Mouse (Mus musculus) bone marrow macrophage, adult 2 months (primary cell): Measurements from ENCODE around the gene Rrbp1. TPM values are rescaled to one million over a fixed set of nuclear protein-coding genes. Genes with fewer than 3 reads are reported as not detected.
A peak's percentile ranks its signal among the peaks of the same experiment; 100 is the strongest.

Source experiments
- H3K27ac ChIP-seq: 2 replicates; pipeline ENCODE4 v1.5.1; 2012; ENCODE audit warnings: low read depth, low read length; ENCODE audit not compliant: insufficient read depth
- H3K4me1 ChIP-seq: 2 replicates; pipeline ENCODE4 v1.6.1; 2012; ENCODE audit warnings: low read length; ENCODE audit not compliant: control insufficient read depth, insufficient read depth
- H3K4me3 ChIP-seq: 2 replicates; pipeline ENCODE4 v1.5.1; 2012; ENCODE audit warnings: mild to moderate bottlenecking, low read length, moderate library complexity; ENCODE audit not compliant: insufficient read depth
- CTCF ChIP-seq: IDR thresholded peaks from 2 replicates; pipeline ENCODE4 v1.5.1; 2012; ENCODE audit warnings: low read depth, mild to moderate bottlenecking, low read length, moderate library complexity
- POLR2A ChIP-seq: IDR thresholded peaks from 2 replicates; pipeline ENCODE4 v1.6.1; 2012; ENCODE audit warnings: mild to moderate bottlenecking, low read depth, low read length, borderline replicate concordance
- polyA plus RNA-seq: library from polyadenylated mRNA; stranded (reverse); fragments of >200 nt; gene quantifications from 2 replicates; pipeline ENCODE4 v1.2.4, GENCODE M21; 2012; ENCODE audit not compliant: missing spikeins, insufficient read depth, insufficient read length

The Rrbp1 gene
- polyA plus RNA-seq, 1 experiment: 282 TPM

- Histone ChIP-seq H3K27ac (no peak overlapping the region), H3K4me1 (peaks cover 24% of the 10 kb centered on the region)
- TF ChIP-seq POLR2A: no peak
- TF ChIP-seq CTCF: no peak
Measured at GRCm38 (mm10) chr2:143987485-143987884, 23.6 kb downstream of the Rrbp1 start.

GRCm38 (mm10) chr2:143983482-143983881 is 27.6 kb downstream of the Rrbp1 start:
- no peak for TF ChIP-seq CTCF
- no peak for TF ChIP-seq POLR2A
- no peak overlapping the region for H3K4me3 ChIP-seq
- H3K27ac ChIP-seq: no peak overlapping the region
- H3K4me1 ChIP-seq: peaks cover 22% of the 10 kb centered on the region

More at GRCm38 (mm10) chr2:143987485-143987884, 23.6 kb downstream of the Rrbp1 start:
- H3K4me3 ChIP-seq: no peak overlapping the region

- Histone ChIP-seq H3K4me3 (no peak overlapping the region), H3K27ac (no peak overlapping the region), H3K4me1 (peaks cover 24% of the 10 kb centered on the region)
- no peak for TF ChIP-seq CTCF
- TF ChIP-seq POLR2A: no peak
Measured at GRCm38 (mm10) chr2:143982901-143983300, 28.2 kb downstream of the Rrbp1 start.

GRCm38 (mm10) chr2:143982152-143982551 is 28.9 kb downstream of the Rrbp1 start:
- H3K27ac ChIP-seq: no peak overlapping the region
- no peak overlapping the region for H3K4me3 ChIP-seq
- TF ChIP-seq CTCF: no peak
- TF ChIP-seq POLR2A: no peak
- H3K4me1 ChIP-seq: peaks cover 28% of the 10 kb centered on the region

- Histone ChIP-seq H3K27ac (no peak overlapping the region), H3K4me1 (peaks cover 38% of the 10 kb centered on the region), H3K4me3 (no peak overlapping the region)
- TF ChIP-seq POLR2A (no peak), CTCF (peak; percentile 37; the same call in 1 of the 2 replicates)
Measured at GRCm38 (mm10) chr2:143980781-143981398, 30.2 kb downstream of the Rrbp1 start.

GRCm38 (mm10) chr2:143978444-143979147 is 32.5 kb downstream of the Rrbp1 start:
- H3K27ac ChIP-seq: peak overlapping the region; percentile 34
- peak; percentile 47; the same call in 1 of the 2 replicates for TF ChIP-seq CTCF
- no peak for TF ChIP-seq POLR2A
- H3K4me3 ChIP-seq: no peak overlapping the region
- H3K4me1 ChIP-seq: peaks cover 59% of the 10 kb centered on the region

GRCm38 (mm10) chr2:143975146-143975649 is 35.9 kb downstream of the Rrbp1 start:
- TF ChIP-seq CTCF (no peak), POLR2A (no peak)
- H3K4me1 ChIP-seq: peaks cover 57% of the 10 kb centered on the region
- H3K27ac ChIP-seq: peak overlapping the region; percentile 89
- H3K4me3 ChIP-seq: no peak overlapping the region

GRCm38 (mm10) chr2:143973161-143973560 is 37.9 kb downstream of the Rrbp1 start:
- no peak overlapping the region for H3K27ac ChIP-seq
- H3K4me1 ChIP-seq: peaks cover 37% of the 10 kb centered on the region
- no peak overlapping the region for H3K4me3 ChIP-seq
- no peak for TF ChIP-seq CTCF
- TF ChIP-seq POLR2A: no peak

GRCm38 (mm10) chr2:143971887-143972286 is 39.2 kb downstream of the Rrbp1 start:
- no peak overlapping the region for H3K27ac ChIP-seq
- H3K4me1 ChIP-seq: peaks cover 29% of the 10 kb centered on the region
- H3K4me3 ChIP-seq: no peak overlapping the region
- TF ChIP-seq CTCF (no peak), POLR2A (no peak)

- Histone ChIP-seq H3K27ac (no peak overlapping the region), H3K4me3 (no peak overlapping the region), H3K4me1 (peaks cover 21% of the 10 kb centered on the region)
- TF ChIP-seq CTCF (no peak), POLR2A (no peak)
Measured at GRCm38 (mm10) chr2:143970841-143971240, 40.2 kb downstream of the Rrbp1 start.

GRCm38 (mm10) chr2:143969260-143969659 is 41.8 kb downstream of the Rrbp1 start:
- no peak overlapping the region for H3K27ac ChIP-seq
- no peak for TF ChIP-seq CTCF
- no peak for TF ChIP-seq POLR2A
- H3K4me1 ChIP-seq: peaks cover 6% of the 10 kb centered on the region
- H3K4me3 ChIP-seq: no peak overlapping the region
